Mouse (Mus musculus): ENCODE results near the gene Dld. TPM values are rescaled to one million over a fixed set of nuclear protein-coding genes. Genes with fewer than 3 reads are reported as not detected.

Gene Dld
- total and polyA plus RNA-seq, 2 experiments from 2014 or later, result 57.5 to 114 TPM

GRCm38 (mm10) chr12:31302266-31302665, 49.0 kb downstream of the Dld start:
- Histone ChIP-seq H3K9ac (no peak overlapping the region), H3K36me3 (ENCODE audit: insufficient read depth) (peaks cover 25% of the 10 kb centered on the region), H3K4me1 (ENCODE audit: insufficient read depth) (no peaks in the 10 kb centered on the region), H3K4me3 (ENCODE audit: low read depth, low read length) (no peak overlapping the region), H3K9me3 (ENCODE audit: low read length) (no peaks in the 10 kb centered on the region), H3K27me3 (ENCODE audit: insufficient read depth, low read length) (no peaks in the 10 kb centered on the region), H3K27ac (ENCODE audit: low read depth, low read length) (no peak overlapping the region), H3K4me2 (ENCODE audit: low read depth) (no peak overlapping the region)
- no peak; the same call in 1 of the 2 replicates for ATAC-seq
- no peak for TF ChIP-seq CTCF (IDR thresholded peaks at IDR 0.05; ENCODE audit: low read depth)
- no peak for DNase-seq
- 74% methylated on average over 5 of the region's 5 CpGs for WGBS

DNA sequence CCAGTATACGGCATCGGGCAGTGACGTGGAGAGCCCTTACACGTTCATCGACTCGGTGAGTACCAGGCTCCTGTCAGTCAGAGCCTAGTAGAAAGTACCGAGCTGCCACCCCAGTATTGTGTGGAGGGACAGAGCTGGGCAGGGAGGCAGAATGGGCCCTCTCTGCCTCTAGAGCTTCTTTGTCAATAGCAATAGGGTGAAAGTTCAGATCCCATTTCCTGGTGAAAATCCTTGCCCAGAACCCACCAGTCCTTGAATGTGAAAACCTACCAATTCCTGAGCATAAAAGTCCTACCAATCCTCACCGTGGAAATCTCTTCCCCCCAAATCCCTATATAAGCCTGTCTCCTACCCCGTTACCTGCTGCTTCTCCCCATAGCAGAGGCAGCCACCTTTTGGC, 51.0 kb downstream of the Dld start:
- DNase-seq, result no peak
- TF ChIP-seq CTCF (IDR thresholded peaks at IDR 0.05; ENCODE audit: low read depth), result no peak
- no peak for ATAC-seq
- Histone ChIP-seq H3K27ac (ENCODE audit: low read depth, low read length) (no peak overlapping the region), H3K27me3 (ENCODE audit: insufficient read depth, low read length) (no peaks in the 10 kb centered on the region), H3K4me3 (ENCODE audit: low read depth, low read length) (no peak overlapping the region), H3K9me3 (ENCODE audit: low read length) (no peaks in the 10 kb centered on the region), H3K36me3 (ENCODE audit: insufficient read depth) (peaks cover 25% of the 10 kb centered on the region), H3K4me2 (ENCODE audit: low read depth) (no peak overlapping the region), H3K9ac (no peak overlapping the region), H3K4me1 (ENCODE audit: insufficient read depth) (no peaks in the 10 kb centered on the region)
- WGBS, result 95% methylated on average over 9 of the region's 9 CpGs

DNA sequence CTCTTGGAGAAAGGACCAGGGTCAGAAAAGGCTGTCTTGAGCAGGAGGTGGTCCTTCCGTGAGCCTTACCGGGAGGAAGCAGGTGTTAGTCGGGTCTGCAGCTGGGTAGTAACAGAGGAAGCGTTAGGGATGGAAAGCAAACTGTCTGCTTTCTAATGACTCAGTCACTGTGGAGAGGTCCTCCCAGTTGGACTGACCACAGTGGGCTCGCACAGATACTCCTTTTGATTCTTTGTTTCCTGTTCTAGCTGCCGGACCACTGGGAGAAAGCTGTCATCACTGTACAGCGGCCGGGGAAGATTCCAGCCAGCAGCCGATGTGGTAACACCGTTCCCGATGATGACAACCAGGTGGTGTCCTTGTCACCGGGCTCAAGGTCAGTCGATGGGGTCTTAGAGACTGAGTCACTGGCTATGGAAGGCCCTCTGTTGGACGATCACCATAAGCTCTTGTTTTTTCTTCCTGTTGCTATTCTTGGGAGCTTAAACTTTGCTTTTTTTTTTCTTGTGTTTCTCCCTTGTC, 51.5 kb downstream of the Dld start:
- Histone ChIP-seq H3K27me3 (ENCODE audit: insufficient read depth, low read length) (no peaks in the 10 kb centered on the region), H3K36me3 (ENCODE audit: insufficient read depth) (peaks cover 25% of the 10 kb centered on the region)

GRCm38 (mm10) chr12:31299126-31299525, 52.1 kb downstream of the Dld start:
- H3K27ac ChIP-seq (ENCODE audit: low read depth, low read length), result no peak overlapping the region
- 96% methylated on average over 3 of the region's 3 CpGs for WGBS
- no peak for TF ChIP-seq CTCF (IDR thresholded peaks at IDR 0.05; ENCODE audit: low read depth)
- ATAC-seq, result no peak
- H3K4me3 ChIP-seq (ENCODE audit: low read depth, low read length), result no peak overlapping the region
- H3K36me3 ChIP-seq (ENCODE audit: insufficient read depth), result peaks cover 22% of the 10 kb centered on the region
- no peak overlapping the region for H3K4me2 ChIP-seq (ENCODE audit: low read depth)
- H3K9ac ChIP-seq, result no peak overlapping the region
- no peak for DNase-seq
- no peaks in the 10 kb centered on the region for H3K4me1 ChIP-seq (ENCODE audit: insufficient read depth)
- H3K27me3 ChIP-seq (ENCODE audit: insufficient read depth, low read length), result no peaks in the 10 kb centered on the region
- H3K9me3 ChIP-seq (ENCODE audit: low read length), result no peaks in the 10 kb centered on the region

More for the DNA sequence above, 51.5 kb downstream of the Dld start:
- WGBS, result 91% methylated on average over 14 of the region's 14 CpGs
- TF ChIP-seq CTCF (IDR thresholded peaks at IDR 0.05; ENCODE audit: low read depth), result no peak
- Histone ChIP-seq H3K27ac (ENCODE audit: low read depth, low read length) (no peak overlapping the region), H3K4me2 (ENCODE audit: low read depth) (no peak overlapping the region), H3K9ac (no peak overlapping the region), H3K9me3 (ENCODE audit: low read length) (no peaks in the 10 kb centered on the region), H3K4me3 (ENCODE audit: low read depth, low read length) (no peak overlapping the region), H3K4me1 (ENCODE audit: insufficient read depth) (no peaks in the 10 kb centered on the region)
- no peak for DNase-seq
- no peak for ATAC-seq

- H3K36me3 ChIP-seq (ENCODE audit: insufficient read depth), result peaks cover 18% of the 10 kb centered on the region
- H3K4me2 ChIP-seq (ENCODE audit: low read depth), result no peak overlapping the region
- DNase-seq, result no peak
- H3K27ac ChIP-seq (ENCODE audit: low read depth, low read length), result no peak overlapping the region
- no peaks in the 10 kb centered on the region for H3K4me1 ChIP-seq (ENCODE audit: insufficient read depth)
- no peak for TF ChIP-seq CTCF (IDR thresholded peaks at IDR 0.05; ENCODE audit: low read depth)
- no peak overlapping the region for H3K4me3 ChIP-seq (ENCODE audit: low read depth, low read length)
- ATAC-seq, result no peak
- no peak overlapping the region for H3K9ac ChIP-seq
- WGBS, result 85% methylated on average over 8 of the region's 8 CpGs
- no peaks in the 10 kb centered on the region for H3K27me3 ChIP-seq (ENCODE audit: insufficient read depth, low read length)
- H3K9me3 ChIP-seq (ENCODE audit: low read length), result no peaks in the 10 kb centered on the region
Measured at GRCm38 (mm10) chr12:31298530-31298929, 52.7 kb downstream of the Dld start.

DNA sequence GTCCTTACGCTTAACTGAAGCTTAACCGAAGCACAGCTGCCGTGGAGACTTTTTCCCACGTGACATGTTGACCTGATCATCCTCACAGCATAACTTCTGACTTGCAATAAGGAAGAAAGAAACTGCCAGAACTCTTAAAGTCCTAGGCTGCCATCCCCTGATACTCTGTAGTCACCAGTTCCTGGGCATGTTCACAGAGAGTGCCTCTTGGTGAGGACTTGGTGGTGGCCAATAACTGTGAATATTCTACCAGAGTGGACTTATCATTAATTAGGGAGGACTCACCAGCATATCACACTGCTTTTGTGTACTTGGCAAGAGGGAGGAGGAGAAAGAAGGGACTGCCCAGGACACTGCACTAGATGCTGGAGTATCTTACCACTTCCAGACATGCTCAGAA, 53.1 kb downstream of the Dld start:
- 90% methylated on average over 4 of the region's 4 CpGs for WGBS
- H3K4me2 ChIP-seq (ENCODE audit: low read depth), result no peak overlapping the region
- peaks cover 17% of the 10 kb centered on the region for H3K36me3 ChIP-seq (ENCODE audit: insufficient read depth)
- H3K4me3 ChIP-seq (ENCODE audit: low read depth, low read length), result no peak overlapping the region
- H3K4me1 ChIP-seq (ENCODE audit: insufficient read depth), result no peaks in the 10 kb centered on the region
- TF ChIP-seq CTCF (IDR thresholded peaks at IDR 0.05; ENCODE audit: low read depth), result no peak
- H3K9ac ChIP-seq, result no peak overlapping the region
- ATAC-seq (no peak), DNase-seq (no peak)
- H3K27me3 ChIP-seq (ENCODE audit: insufficient read depth, low read length), result no peaks in the 10 kb centered on the region
- no peak overlapping the region for H3K27ac ChIP-seq (ENCODE audit: low read depth, low read length)
- H3K9me3 ChIP-seq (ENCODE audit: low read length), result no peaks in the 10 kb centered on the region

GRCm38 (mm10) chr12:31296097-31296496, 55.2 kb downstream of the Dld start:
- no peaks in the 10 kb centered on the region for H3K27me3 ChIP-seq (ENCODE audit: insufficient read depth, low read length)
- WGBS, result 82% methylated on average over 4 of the region's 4 CpGs
- DNase-seq (no peak), ATAC-seq (no peak)
- no peak overlapping the region for H3K9ac ChIP-seq
- no peak overlapping the region for H3K4me3 ChIP-seq (ENCODE audit: low read depth, low read length)
- H3K27ac ChIP-seq (ENCODE audit: low read depth, low read length), result no peak overlapping the region
- peaks cover 14% of the 10 kb centered on the region for H3K36me3 ChIP-seq (ENCODE audit: insufficient read depth)
- no peak for TF ChIP-seq CTCF (IDR thresholded peaks at IDR 0.05; ENCODE audit: low read depth)
- H3K9me3 ChIP-seq (ENCODE audit: low read length), result no peaks in the 10 kb centered on the region
- H3K4me2 ChIP-seq (ENCODE audit: low read depth), result no peak overlapping the region
- no peaks in the 10 kb centered on the region for H3K4me1 ChIP-seq (ENCODE audit: insufficient read depth)

Data from forebrain, postnatal 0 days (tissue).